8 mouse cellular contexts compared by ENCODE assay signal in genomic region chr16:33829301-33829831, GRCm38 (mm10). TPM values are rescaled to one million over a fixed set of nuclear protein-coding genes. Genes with fewer than 3 reads are reported as not detected.
DNase-seq lines count a peak whose midpoint lies in the region; ATAC-seq and TF ChIP-seq lines count a peak whose summit lies in the region.

Itgb5 (plus strand) TSS chr16:33829665.

- WGBS in intestine, embryonic 15.5 days = under 1% methylated on average over 30 of the region's 43 CpGs
- 1% methylated on average over 43 of the region's 43 CpGs for WGBS in small intestine, adult 2 months

- H3K27me3 ChIP-seq in intestine, embryonic 15.5 days (replicated peaks) = no peaks in the 10 kb centered on the region
- peaks cover 75% of the 10 kb centered on the region for H3K27me3 ChIP-seq in megakaryocyte, embryonic 14.5 days (replicated peaks)
- no peaks in the 10 kb centered on the region for H3K27me3 ChIP-seq in small intestine, adult 2 months (ENCODE audit: control insufficient read depth, insufficient read depth, low read length)

- H3K36me3 ChIP-seq in intestine, embryonic 15.5 days = no peaks in the 10 kb centered on the region
- no peaks in the 10 kb centered on the region for H3K36me3 ChIP-seq in megakaryocyte, embryonic 14.5 days (replicated peaks; ENCODE audit: low read length)
- H3K36me3 ChIP-seq in small intestine, adult 2 months (ENCODE audit: control insufficient read depth, insufficient read depth, low read length) = no peaks in the 10 kb centered on the region

- peak; percentile 16 to 36 for DNase-seq in spleen, postnatal 10 days (ENCODE audit: low spot score in 2 of 2)
- DNase-seq in spleen, postnatal 4 days (ENCODE audit: low spot score in 2 of 2) = no peak
- peak; percentile 77 for DNase-seq in embryo, embryonic 10 days (ENCODE audit: low spot score)
- no peak for DNase-seq in gonadal fat pad, adult 2 months (ENCODE audit: low read depth)
- DNase-seq in left cerebral cortex, postnatal 25 days (ENCODE audit: low spot score in 2 of 2) = peak in 1 of 2 experiments; percentile 37

- intact Hi-C loops in left cerebral cortex, postnatal 25 days (cut with DNase I) = loop anchor here (5.0 kb wide), 1 partner anchor 283 kb away; no protein-coding TSS in a partner anchor

- no peak for TF ChIP-seq POLR2A in small intestine, adult 2 months (IDR thresholded peaks at IDR 0.05; ENCODE audit: low read depth, low read length)

- peak within 1 kb of the TSS; percentile 89 for H3K27ac ChIP-seq in intestine, embryonic 15.5 days
- peak within 1 kb of the TSS; percentile 31 for H3K27ac ChIP-seq in small intestine, adult 2 months (ENCODE audit: insufficient read depth, low read depth, low read length)

- peaks cover 32% of the 10 kb centered on the region for H3K4me1 ChIP-seq in intestine, embryonic 15.5 days (replicated peaks)
- H3K4me1 ChIP-seq in megakaryocyte, embryonic 14.5 days = peaks cover 40% of the 10 kb centered on the region
- H3K4me1 ChIP-seq in small intestine, adult 2 months (ENCODE audit: control insufficient read depth, insufficient read depth, insufficient read length, low read length) = peaks cover 11% of the 10 kb centered on the region

- H3K4me3 ChIP-seq in intestine, embryonic 15.5 days (replicated peaks) = peak within 1 kb of the TSS; percentile 94
- peak within 1 kb of the TSS; percentile 92 for H3K4me3 ChIP-seq in megakaryocyte, embryonic 14.5 days (replicated peaks)
- H3K4me3 ChIP-seq in small intestine, adult 2 months (ENCODE audit: low read depth, low read length) = peak within 1 kb of the TSS; percentile 83

- no peak for TF ChIP-seq CTCF in small intestine, adult 2 months (IDR thresholded peaks at IDR 0.05; ENCODE audit: extremely low read depth, insufficient read length, insufficient replicate concordance, low read depth, low read length)

- ATAC-seq in intestine, embryonic 15.5 days = peak; percentile 86

- H3K4me2 ChIP-seq in intestine, embryonic 15.5 days (replicated peaks) = peak within 1 kb of the TSS; percentile 89

- H3K9ac ChIP-seq in intestine, embryonic 15.5 days = peak within 1 kb of the TSS; percentile 83

- no peaks in the 10 kb centered on the region for H3K9me3 ChIP-seq in intestine, embryonic 15.5 days
- H3K9me3 ChIP-seq in megakaryocyte, embryonic 14.5 days = no peaks in the 10 kb centered on the region

RNA-seq across cellular contexts. Expression of gene Itgb5, which starts in this region (rescaled TPM):
- 84.2 and 118 TPM in 2 replicates for polyA plus RNA-seq in gonadal fat pad, adult 2 months (2012; rRNA removed)
- 35.8 and 36.1 TPM in 2 replicates for polyA plus RNA-seq in intestine, embryonic 15.5 days (2015; fragmentation: Nextera tagmentation; extraction: Ambion mirVana)
- 10 to 100 TPM; 37.3 to 39.3 TPM for total RNA-seq in left cerebral cortex, postnatal 25 days (2021)
- 6.9 and 13.0 TPM in 2 replicates for polyA plus RNA-seq in megakaryocyte, embryonic 14.5 days (2012; ENCODE audit: insufficient read depth, low replicate concordance)
- 36.3 and 80.3 TPM in 2 replicates for polyA plus RNA-seq in small intestine, adult 2 months (2012; rRNA removed)

Comparison
In these comparisons a context has a peak if more than half of its experiments do, and no peak if none do; other contexts are left out.
1. DNase-seq: peak in spleen, postnatal 10 days (2 of 2) and embryo, embryonic 10 days (single experiment); none in spleen, postnatal 4 days (0 of 2) and gonadal fat pad, adult 2 months (single experiment).
2. Peak in every context shown above with its lines, with median percentiles within 50 percentile points of each other: H3K4me3 ChIP-seq.